Mouse (Mus musculus) ES-Bruce4 (cell line): ENCODE measurements around the gene Tex261.

ENCODE experiments used
- CTCF ChIP-seq: IDR thresholded peaks from one replicate; pipeline ENCODE4 v1.8.1; 2011; ENCODE audit warnings: low read depth, low read length
- POLR2A ChIP-seq: IDR thresholded peaks from one replicate; pipeline ENCODE4 v1.8.1; 2011; ENCODE audit warnings: low read length; ENCODE audit not compliant: insufficient read depth

- TF ChIP-seq POLR2A (no peak), CTCF (no peak)
These were observed 13.3 kb downstream of the Tex261 start, which contains the start of gene Ankrd53 for GRCm38 (mm10) chr6:83762344-83762743.
